Mouse (Mus musculus) liver, postnatal 0 days (tissue): ENCODE results near the gene Sema5b. TPM values are rescaled to one million over a fixed set of nuclear protein-coding genes. Genes with fewer than 3 reads are reported as not detected.
A peak's percentile ranks its signal among the peaks of the same experiment; 100 is the strongest.

Source experiments
- ATAC-seq: fragments of 200-750 bp; cut with Nextera tagmentation; 2 replicates; pipeline ENCODE4 v1.8.0; 2017; ENCODE audit warnings: mild to moderate bottlenecking, moderate library complexity
- DNase-seq: peaks from one replicate; pipeline ENCODE4 v3.0.0-alpha.2; 2016
- H3K27ac ChIP-seq: fragments of 300-500 bp; sonication (generic); 2 replicates; pipeline ENCODE4 v1.5.1; 2014; ENCODE audit warnings: antibody characterized with exemption, moderate library complexity, mild to moderate bottlenecking, low read depth
- H3K27me3 ChIP-seq: fragments of 300-500 bp; sonication (generic); 2 replicates; pipeline ENCODE4 v1.6.1; 2014; ENCODE audit warnings: low read length, control low read depth, mixed read lengths; ENCODE audit not compliant: insufficient read depth
- H3K36me3 ChIP-seq: fragments of 300-500 bp; sonication (generic); replicated peaks from 2 replicates; pipeline ENCODE4 v1.6.1; 2014; ENCODE audit warnings: mild to moderate bottlenecking, control low read depth, low read length, moderate library complexity, mixed read lengths; ENCODE audit not compliant: insufficient read depth
- H3K4me1 ChIP-seq: fragments of 300-500 bp; sonication (generic); 2 replicates; pipeline ENCODE4 v1.6.1; 2014; ENCODE audit warnings: antibody characterized with exemption, mild to moderate bottlenecking, control low read depth; ENCODE audit not compliant: insufficient read depth
- H3K4me2 ChIP-seq: fragments of 300-500 bp; sonication (generic); 2 replicates; pipeline ENCODE4 v1.6.1; 2014; ENCODE audit warnings: low read depth, mild to moderate bottlenecking, low read length, moderate library complexity, mixed read lengths
- H3K4me3 ChIP-seq: fragments of 300-500 bp; sonication (generic); 2 replicates; pipeline ENCODE4 v1.5.1; 2014; ENCODE audit warnings: low read depth, low read length
- H3K9ac ChIP-seq: fragments of 300-500 bp; sonication (generic); replicated peaks from 2 replicates; pipeline ENCODE4 v1.6.1; 2014; ENCODE audit warnings: mild to moderate bottlenecking, moderate library complexity
- H3K9me3 ChIP-seq: fragments of 300-500 bp; sonication (generic); 2 replicates; pipeline ENCODE4 v1.6.1; 2016; ENCODE audit warnings: mild to moderate bottlenecking, control low read depth, low read length, mixed read lengths
- CTCF ChIP-seq: sonication (generic); IDR thresholded peaks from 2 replicates; pipeline ENCODE4 v1.5.1; 2016; ENCODE audit warnings: antibody characterized with exemption, low read depth
- EP300 ChIP-seq: IDR thresholded peaks from 2 replicates; pipeline ENCODE4 v1.6.1; 2016; ENCODE audit warnings: antibody characterized with exemption, low read depth, mild to moderate bottlenecking
- WGBS: fragments of 180-500 bp; shearing (Covaris S2); extraction: QIAGEN DNeasy Blood & Tissue Kit; methylation state at CpG from one replicate; pipeline ENCODE4 v1.1.7; 2014; ENCODE audit not compliant: insufficient replicate concordance; 5-methylcytosine and 5-hydroxymethylcytosine counted together
- polyA plus RNA-seq: library from polyadenylated mRNA; unstranded; fragments of >200 nt; fragmentation: Nextera tagmentation; extraction: Ambion mirVana; gene quantifications from 2 replicates; pipeline ENCODE4 v1.2.1, GENCODE M21; 2015

The Sema5b gene
- polyA plus RNA-seq, 1 experiment from 2014 or later, result 0.11 TPM

GRCm38 (mm10) chr16:35542421-35542780 is 1.5 kb downstream of the Sema5b start:
- ATAC-seq (no peak), DNase-seq (no peak)
- no peak overlapping the region for H3K27ac ChIP-seq
- H3K9me3 ChIP-seq, result no peaks in the 10 kb centered on the region
- peaks cover 3% of the 10 kb centered on the region; the same call in 1 of the 2 replicates for H3K4me1 ChIP-seq
- no peak overlapping the region for H3K9ac ChIP-seq
- H3K27me3 ChIP-seq, result peaks cover 54% of the 10 kb centered on the region
- TF ChIP-seq CTCF (no peak), EP300 (no peak)
- no peaks in the 10 kb centered on the region for H3K36me3 ChIP-seq
- peak overlapping the region; percentile 41 for H3K4me3 ChIP-seq
- 2% methylated on average over 27 of the region's 27 CpGs for WGBS
- H3K4me2 ChIP-seq, result peak overlapping the region; percentile 70

GRCm38 (mm10) chr16:35545723-35546122 is 4.8 kb downstream of the Sema5b start:
- WGBS, result 66% methylated on average over 4 of the region's 4 CpGs
- H3K9ac ChIP-seq, result no peak overlapping the region
- TF ChIP-seq CTCF (no peak), EP300 (no peak)

GRCm38 (mm10) chr16:35547966-35548365 is 7.0 kb downstream of the Sema5b start:
- H3K27me3 ChIP-seq, result peaks cover 19% of the 10 kb centered on the region
- no peaks in the 10 kb centered on the region for H3K36me3 ChIP-seq
- no peaks in the 10 kb centered on the region for H3K4me1 ChIP-seq
- H3K27ac ChIP-seq, result no peak overlapping the region
- no peak for DNase-seq
- ATAC-seq, result no peak
- no peaks in the 10 kb centered on the region for H3K9me3 ChIP-seq
- H3K9ac ChIP-seq, result no peak overlapping the region
- H3K4me2 ChIP-seq, result no peak overlapping the region
- TF ChIP-seq EP300, result no peak
- no peak for TF ChIP-seq CTCF
- H3K4me3 ChIP-seq, result no peak overlapping the region

More at GRCm38 (mm10) chr16:35545723-35546122, 4.8 kb downstream of the Sema5b start:
- no peaks in the 10 kb centered on the region for H3K9me3 ChIP-seq
- no peak overlapping the region for H3K4me2 ChIP-seq
- DNase-seq (no peak), ATAC-seq (no peak)
- H3K36me3 ChIP-seq, result no peaks in the 10 kb centered on the region
- no peak overlapping the region for H3K27ac ChIP-seq
- H3K27me3 ChIP-seq, result peaks cover 41% of the 10 kb centered on the region
- H3K4me1 ChIP-seq, result peaks cover 3% of the 10 kb centered on the region; the same call in 1 of the 2 replicates
- no peak overlapping the region for H3K4me3 ChIP-seq

GRCm38 (mm10) chr16:35549354-35549753 is 8.4 kb downstream of the Sema5b start:
- H3K27me3 ChIP-seq, result peaks cover 10% of the 10 kb centered on the region; the same call in 1 of the 2 replicates
- H3K4me1 ChIP-seq, result no peaks in the 10 kb centered on the region
- no peak overlapping the region for H3K27ac ChIP-seq
- H3K4me3 ChIP-seq, result no peak overlapping the region
- no peak overlapping the region for H3K9ac ChIP-seq
- H3K9me3 ChIP-seq, result no peaks in the 10 kb centered on the region
- no peak for DNase-seq
- ATAC-seq, result no peak
- WGBS, result 77% methylated on average over 2 of the region's 2 CpGs
- TF ChIP-seq CTCF, result no peak
- no peak overlapping the region for H3K4me2 ChIP-seq
- H3K36me3 ChIP-seq, result no peaks in the 10 kb centered on the region

GRCm38 (mm10) chr16:35555596-35556482 is 14.9 kb downstream of the Sema5b start:
- Histone ChIP-seq H3K27ac (no peak overlapping the region), H3K4me1 (no peaks in the 10 kb centered on the region), H3K4me2 (no peak overlapping the region), H3K27me3 (no peaks in the 10 kb centered on the region), H3K4me3 (no peak overlapping the region), H3K36me3 (no peaks in the 10 kb centered on the region), H3K9me3 (no peaks in the 10 kb centered on the region), H3K9ac (no peak overlapping the region)
- WGBS, result 61% methylated on average over 15 of the region's 15 CpGs
- TF ChIP-seq EP300 (no peak), CTCF (no peak)
- ATAC-seq (no peak), DNase-seq (no peak)

- ATAC-seq (no peak), DNase-seq (no peak)
- H3K4me1 ChIP-seq, result no peaks in the 10 kb centered on the region
- H3K9ac ChIP-seq, result no peak overlapping the region
- 79% methylated on average over 6 of the region's 6 CpGs for WGBS
- H3K9me3 ChIP-seq, result no peaks in the 10 kb centered on the region
- no peak overlapping the region for H3K27ac ChIP-seq
- H3K27me3 ChIP-seq, result no peaks in the 10 kb centered on the region
- no peak for TF ChIP-seq EP300
- TF ChIP-seq CTCF, result no peak
- H3K36me3 ChIP-seq, result no peaks in the 10 kb centered on the region
- H3K4me2 ChIP-seq, result no peak overlapping the region
- H3K4me3 ChIP-seq, result no peak overlapping the region
These were observed 16.1 kb downstream of the Sema5b start for GRCm38 (mm10) chr16:35557038-35557437.
